ENCODE assay signal across 16 mouse cellular contexts in the genomic region with DNA sequence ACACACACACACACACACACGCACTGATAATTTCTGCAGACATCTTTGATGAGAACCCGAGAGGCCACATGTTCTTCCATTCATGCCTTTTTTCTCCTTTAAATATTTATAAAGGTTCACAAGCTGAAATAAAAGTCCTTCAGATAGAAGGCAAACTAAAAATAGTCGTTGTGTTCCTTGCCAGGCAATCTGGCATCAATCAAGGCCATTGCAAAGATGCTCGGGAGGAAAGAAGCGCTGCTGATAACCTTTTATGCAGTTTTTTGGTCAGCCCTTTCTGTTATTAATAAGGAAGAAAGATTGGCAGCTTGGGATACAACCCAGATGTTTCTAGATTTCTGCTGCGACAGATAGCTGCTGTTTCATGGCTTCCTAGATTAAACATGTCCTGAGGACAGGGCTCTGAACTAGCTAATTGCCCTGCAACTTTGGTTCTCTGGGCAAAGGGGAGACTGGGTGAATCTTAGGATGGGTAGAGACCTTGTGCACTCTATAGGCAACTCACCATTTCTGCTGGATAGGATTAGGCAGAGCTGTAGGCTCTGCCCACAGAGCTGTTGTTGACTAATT.
DNase-seq lines count a peak whose midpoint lies in the region; ATAC-seq and TF ChIP-seq lines count a peak whose summit lies in the region.
"Had no signal": no experiment of that assay in that cellular context is flagged by ENCODE, and none has a peak within 500 bp of the region (broad histone marks: within the 10 kb centered on the region; RNA-seq: fewer than 3 reads in every experiment).

No protein-coding gene starts in this region.

- no peak for TF ChIP-seq CTCF in kidney, postnatal 0 days (IDR thresholded peaks at IDR 0.05; ENCODE audit: low read depth)

- no peak overlapping the region for H3K9ac ChIP-seq in limb, embryonic 14.5 days (ENCODE audit: low read depth, low read length, severe bottlenecking)
- no peak overlapping the region for H3K9ac ChIP-seq in kidney, postnatal 0 days (ENCODE audit: low read depth, low read length)
- H3K9ac ChIP-seq: limb, embryonic 13.5 days; neural tube, embryonic 15.5 days had no signal

- H3K9me3 ChIP-seq in limb, embryonic 14.5 days (ENCODE audit: control insufficient read depth, low read length) = no peaks in the 10 kb centered on the region
- no peaks in the 10 kb centered on the region for H3K9me3 ChIP-seq in limb, embryonic 10.5 days (replicated peaks)
- H3K9me3 ChIP-seq in kidney, postnatal 0 days (replicated peaks; ENCODE audit: low read length) = no peaks in the 10 kb centered on the region
- H3K9me3 ChIP-seq: limb, embryonic 13.5 days; neural tube, embryonic 15.5 days had no signal

- ATAC-seq in limb, embryonic 14.5 days (ENCODE audit: low FRiP score, low read depth) = no peak
- ATAC-seq in kidney, postnatal 0 days (replicated peaks; ENCODE audit: low FRiP score, low read depth) = no peak
- ATAC-seq: intestine, embryonic 16.5 days had no signal

- H3K36me3 ChIP-seq in limb, embryonic 14.5 days (ENCODE audit: control insufficient read depth, insufficient read depth, low read length) = no peaks in the 10 kb centered on the region
- no peaks in the 10 kb centered on the region for H3K36me3 ChIP-seq in limb, embryonic 10.5 days
- no peaks in the 10 kb centered on the region for H3K36me3 ChIP-seq in kidney, postnatal 0 days (ENCODE audit: insufficient read depth, low read length)
- H3K36me3 ChIP-seq: limb, embryonic 13.5 days; neural tube, embryonic 15.5 days had no signal

- no peak overlapping the region for H3K4me3 ChIP-seq in limb, embryonic 14.5 days (replicated peaks; ENCODE audit: low read length)
- H3K4me3 ChIP-seq in limb, embryonic 10.5 days = no peak overlapping the region
- H3K4me3 ChIP-seq in kidney, postnatal 0 days (replicated peaks; ENCODE audit: low read depth, low read length) = no peak overlapping the region
- H3K4me3 ChIP-seq: limb, embryonic 13.5 days; neural tube, embryonic 15.5 days had no signal

- H3K27ac ChIP-seq in limb, embryonic 14.5 days (replicated peaks; ENCODE audit: low read depth, low read length) = no peak overlapping the region
- no peak overlapping the region for H3K27ac ChIP-seq in limb, embryonic 10.5 days
- no peak overlapping the region for H3K27ac ChIP-seq in kidney, postnatal 0 days
- H3K27ac ChIP-seq: limb, embryonic 13.5 days; neural tube, embryonic 15.5 days had no signal

- no peak overlapping the region for H3K4me2 ChIP-seq in limb, embryonic 14.5 days (replicated peaks; ENCODE audit: low read depth, low read length, severe bottlenecking)
- no peak overlapping the region for H3K4me2 ChIP-seq in kidney, postnatal 0 days (ENCODE audit: low read length)
- H3K4me2 ChIP-seq: limb, embryonic 13.5 days; neural tube, embryonic 15.5 days had no signal

- TF ChIP-seq POLR2A in limb, embryonic 14.5 days (IDR thresholded peaks at IDR 0.05; ENCODE audit: borderline replicate concordance, extremely low read depth, insufficient read depth, insufficient read length) = no peak

- no peaks in the 10 kb centered on the region for H3K27me3 ChIP-seq in limb, embryonic 14.5 days (ENCODE audit: control insufficient read depth, insufficient read depth, low read length)
- no peaks in the 10 kb centered on the region for H3K27me3 ChIP-seq in limb, embryonic 10.5 days (ENCODE audit: low read depth, poor library complexity, severe bottlenecking)
- H3K27me3 ChIP-seq in kidney, postnatal 0 days (ENCODE audit: insufficient read depth, low read length) = no peaks in the 10 kb centered on the region
- H3K27me3 ChIP-seq: limb, embryonic 13.5 days; neural tube, embryonic 15.5 days had no signal

- peak; percentile 12 for DNase-seq in embryo, embryonic 10.5 days (ENCODE audit: low spot score)
- DNase-seq in embryo, embryonic 11 days = no peak
- DNase-seq in limb, embryonic 14.5 days (ENCODE audit: low spot score) = peak; percentile 69
- DNase-seq in limb, embryonic 10.5 days (ENCODE audit: low spot score) = no peak
- peak; percentile 74 for DNase-seq in NIH3T3 (ENCODE audit: low read depth)
- DNase-seq in kidney, postnatal 0 days (ENCODE audit: low spot score) = peak; percentile 16
- DNase-seq in frontal cortex, postnatal 36 days (ENCODE audit: low spot score in 2 of 2) = no peak
- no peak for DNase-seq in left cerebral cortex, postnatal 4 days
- DNase-seq: B cell, adult 2 months; cerebellum, postnatal 36 days; layer of hippocampus, postnatal 36 days; right cerebral cortex, postnatal 4 days; thymus, postnatal 4 days had no signal

- 37% methylated on average over 6 of the region's 6 CpGs for WGBS in limb, embryonic 14.5 days
- 62% methylated on average over 6 of the region's 6 CpGs for WGBS in limb, embryonic 10.5 days
- 57% methylated on average over 6 of the region's 6 CpGs for WGBS in kidney, postnatal 0 days

- no peaks in the 10 kb centered on the region for H3K4me1 ChIP-seq in limb, embryonic 14.5 days (ENCODE audit: control insufficient read depth, insufficient read depth, low read length)
- H3K4me1 ChIP-seq in limb, embryonic 10.5 days = peaks cover 8% of the 10 kb centered on the region; the same call in 1 of the 2 replicates
- H3K4me1 ChIP-seq in kidney, postnatal 0 days (replicated peaks; ENCODE audit: insufficient read depth, low read length) = 0 out of 2 replicates have a peak, but pooled peaks cover 4% of the 10 kb centered on the region
- H3K4me1 ChIP-seq: limb, embryonic 13.5 days; neural tube, embryonic 15.5 days had no signal

- intact Hi-C loops in left cerebral cortex, postnatal 4 days (cut with DNase I) = no loop called here

Comparison
In these comparisons a context has a peak if more than half of its experiments do, and no peak if none do; other contexts are left out.
1. DNase-seq: peak in embryo, embryonic 10.5 days (single experiment), limb, embryonic 14.5 days (single experiment), NIH3T3 (single experiment) and kidney, postnatal 0 days (single experiment); none in embryo, embryonic 11 days (single experiment), limb, embryonic 10.5 days (single experiment), frontal cortex, postnatal 36 days (0 of 2) and left cerebral cortex, postnatal 4 days (single experiment).